In the genomic region with DNA sequence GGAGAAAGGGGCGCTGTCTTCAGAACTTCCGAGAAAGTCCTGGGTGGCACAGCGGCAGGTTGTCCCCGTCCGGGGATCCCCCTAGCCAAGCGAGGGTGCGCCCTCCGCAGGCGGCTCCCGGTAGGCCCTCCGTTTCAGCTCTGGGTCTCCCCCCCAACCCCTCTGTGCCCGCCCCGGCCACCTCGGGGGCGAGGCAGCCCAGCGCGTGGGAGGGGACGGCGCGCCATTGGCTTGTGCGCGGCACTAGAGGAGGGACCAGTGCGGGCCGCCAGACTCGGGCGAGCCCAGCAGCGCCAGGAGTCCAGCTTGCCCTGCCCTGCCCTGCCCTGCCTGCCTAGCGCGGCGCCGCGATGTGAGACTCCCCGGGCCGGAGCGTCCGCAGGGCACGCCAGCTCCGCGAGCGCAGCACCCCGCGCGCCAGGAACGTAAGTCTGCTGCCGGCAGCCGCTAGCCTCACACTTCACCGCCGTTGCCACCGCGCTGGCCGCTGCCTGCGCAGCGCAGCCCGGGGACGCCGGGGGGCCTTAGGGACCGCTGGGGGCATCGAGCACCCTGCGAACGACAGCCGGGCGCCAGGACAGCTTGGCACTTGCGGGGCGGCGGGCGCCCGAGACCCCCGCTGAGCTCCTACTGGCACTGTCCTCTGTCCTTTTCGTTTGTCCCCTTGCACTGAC, we compare ENCODE assay signal across 8 mouse cellular contexts. TPM values are rescaled to one million over a fixed set of nuclear protein-coding genes. Genes with fewer than 3 reads are reported as not detected.
DNase-seq lines count a peak whose midpoint lies in the region; ATAC-seq and TF ChIP-seq lines count a peak whose summit lies in the region.

Gene Trp53i11 (plus strand): TSS at position 226 of the 674 bp plus-strand sequence.

- peak within 1 kb of the TSS; percentile 90 for H3K4me3 ChIP-seq in forebrain, embryonic 14.5 days (ENCODE audit: low read depth, low read length)
- H3K4me3 ChIP-seq in heart, postnatal 0 days (ENCODE audit: low read depth, low read length) = peak within 1 kb of the TSS; percentile 70
- peak within 1 kb of the TSS; percentile 58 for H3K4me3 ChIP-seq in liver, embryonic 16.5 days (ENCODE audit: low read depth, low read length)
- H3K4me3 ChIP-seq in neural tube, embryonic 11.5 days (ENCODE audit: low read depth, low read length) = peak within 1 kb of the TSS; percentile 91
- H3K4me3 ChIP-seq in stomach, embryonic 16.5 days (replicated peaks; ENCODE audit: low read length) = peak within 1 kb of the TSS; percentile 64

- peak within 1 kb of the TSS; percentile 81 for H3K4me2 ChIP-seq in forebrain, embryonic 14.5 days (ENCODE audit: low read length)
- peak within 1 kb of the TSS; percentile 98 for H3K4me2 ChIP-seq in heart, postnatal 0 days (ENCODE audit: low read depth, low read length)
- peak within 1 kb of the TSS; percentile 70 for H3K4me2 ChIP-seq in liver, embryonic 16.5 days (ENCODE audit: low read depth, low read length)
- peak within 1 kb of the TSS; percentile 77 for H3K4me2 ChIP-seq in neural tube, embryonic 11.5 days (ENCODE audit: low read depth)
- peak within 1 kb of the TSS; percentile 85 for H3K4me2 ChIP-seq in stomach, embryonic 16.5 days (ENCODE audit: low read depth, low read length)

- WGBS in forebrain, embryonic 14.5 days = under 1% methylated on average over 67 of the region's 69 CpGs
- under 1% methylated on average over 44 of the region's 69 CpGs for WGBS in heart, postnatal 0 days
- under 1% methylated on average over 64 of the region's 69 CpGs for WGBS in liver, embryonic 16.5 days (ENCODE audit: insufficient replicate concordance)
- WGBS in neural tube, embryonic 11.5 days = under 1% methylated on average over 47 of the region's 69 CpGs
- WGBS in stomach, embryonic 16.5 days = under 1% methylated on average over 68 of the region's 69 CpGs

- H3K27me3 ChIP-seq in forebrain, embryonic 14.5 days (replicated peaks; ENCODE audit: control insufficient read depth, insufficient read depth, low read length) = no peaks in the 10 kb centered on the region
- peaks cover 11% of the 10 kb centered on the region for H3K27me3 ChIP-seq in heart, postnatal 0 days (ENCODE audit: control insufficient read depth, insufficient read depth, low read length)
- peaks cover 53% of the 10 kb centered on the region for H3K27me3 ChIP-seq in liver, embryonic 16.5 days (ENCODE audit: control insufficient read depth, insufficient read depth, low read depth, low read length)
- no peaks in the 10 kb centered on the region for H3K27me3 ChIP-seq in neural tube, embryonic 11.5 days (ENCODE audit: control insufficient read depth, insufficient read depth, low read length)
- H3K27me3 ChIP-seq in stomach, embryonic 16.5 days (ENCODE audit: control insufficient read depth, insufficient read depth, low read length) = no peaks in the 10 kb centered on the region

- H3K9ac ChIP-seq in forebrain, embryonic 14.5 days (ENCODE audit: low read length) = peak within 1 kb of the TSS; percentile 92
- peak within 1 kb of the TSS; percentile 62 for H3K9ac ChIP-seq in heart, postnatal 0 days (replicated peaks; ENCODE audit: low read depth, low read length)
- peak within 1 kb of the TSS; percentile 49 for H3K9ac ChIP-seq in liver, embryonic 16.5 days (ENCODE audit: low read depth, low read length)
- H3K9ac ChIP-seq in neural tube, embryonic 11.5 days (ENCODE audit: low read length) = peak within 1 kb of the TSS; percentile 95
- peak within 1 kb of the TSS; percentile 80 for H3K9ac ChIP-seq in stomach, embryonic 16.5 days (ENCODE audit: low read length)

- peaks cover 25% of the 10 kb centered on the region for H3K4me1 ChIP-seq in forebrain, embryonic 14.5 days (ENCODE audit: control insufficient read depth, insufficient read depth, low read length)
- H3K4me1 ChIP-seq in heart, postnatal 0 days (ENCODE audit: control insufficient read depth, insufficient read depth) = no peaks in the 10 kb centered on the region
- peaks cover 2% of the 10 kb centered on the region; the same call in 1 of the 2 replicates for H3K4me1 ChIP-seq in liver, embryonic 16.5 days (ENCODE audit: control insufficient read depth, low read depth, low read length)
- peaks cover 30% of the 10 kb centered on the region for H3K4me1 ChIP-seq in neural tube, embryonic 11.5 days (ENCODE audit: control insufficient read depth, insufficient read depth, low read length)
- peaks cover 34% of the 10 kb centered on the region for H3K4me1 ChIP-seq in stomach, embryonic 16.5 days (ENCODE audit: control insufficient read depth, insufficient read depth, low read length)

- no peaks in the 10 kb centered on the region for H3K36me3 ChIP-seq in forebrain, embryonic 14.5 days (ENCODE audit: control insufficient read depth, insufficient read depth, low read length)
- H3K36me3 ChIP-seq in heart, postnatal 0 days (replicated peaks; ENCODE audit: control insufficient read depth, insufficient read depth, low read length) = no peaks in the 10 kb centered on the region
- no peaks in the 10 kb centered on the region for H3K36me3 ChIP-seq in liver, embryonic 16.5 days (ENCODE audit: control insufficient read depth, insufficient read depth)
- no peaks in the 10 kb centered on the region for H3K36me3 ChIP-seq in neural tube, embryonic 11.5 days (ENCODE audit: control insufficient read depth, insufficient read depth, low read length)
- H3K36me3 ChIP-seq in stomach, embryonic 16.5 days (ENCODE audit: control insufficient read depth, insufficient read depth, low read length) = no peaks in the 10 kb centered on the region

- no peaks in the 10 kb centered on the region for H3K9me3 ChIP-seq in forebrain, embryonic 14.5 days (replicated peaks; ENCODE audit: control insufficient read depth, low read length)
- no peaks in the 10 kb centered on the region for H3K9me3 ChIP-seq in heart, postnatal 0 days (replicated peaks; ENCODE audit: control insufficient read depth, low read length)
- no peaks in the 10 kb centered on the region for H3K9me3 ChIP-seq in liver, embryonic 16.5 days (replicated peaks; ENCODE audit: control insufficient read depth, low read length)
- no peaks in the 10 kb centered on the region for H3K9me3 ChIP-seq in neural tube, embryonic 11.5 days (ENCODE audit: control insufficient read depth, low read length)
- H3K9me3 ChIP-seq in stomach, embryonic 16.5 days (replicated peaks; ENCODE audit: control insufficient read depth, low read length) = no peaks in the 10 kb centered on the region

- H3K27ac ChIP-seq in forebrain, embryonic 14.5 days (ENCODE audit: low read depth, low read length) = peak within 1 kb of the TSS; percentile 90
- peak within 1 kb of the TSS; percentile 59 for H3K27ac ChIP-seq in heart, postnatal 0 days (ENCODE audit: low read depth)
- no peak within 1 kb of the TSS for H3K27ac ChIP-seq in liver, embryonic 16.5 days (ENCODE audit: low read length)
- peak within 1 kb of the TSS; percentile 87 for H3K27ac ChIP-seq in neural tube, embryonic 11.5 days (ENCODE audit: low read depth, low read length)
- H3K27ac ChIP-seq in stomach, embryonic 16.5 days (ENCODE audit: low read length) = peak within 1 kb of the TSS; percentile 76

- peak; percentile 78 for ATAC-seq in CD4-positive, CD25-positive, alpha-beta regulatory T cell, adult 4 months
- peak; percentile 86 for ATAC-seq in cerebellum, adult (ENCODE audit: insufficient number of reproducible peaks, low FRiP score, low TSS enrichment)
- peak; percentile 90 for ATAC-seq in forebrain, embryonic 14.5 days
- ATAC-seq in heart, postnatal 0 days (ENCODE audit: insufficient read depth, low read depth) = peak; percentile 86
- ATAC-seq in liver, embryonic 16.5 days (ENCODE audit: low read depth) = peak; percentile 85
- peak; percentile 85 for ATAC-seq in neural tube, embryonic 11.5 days (ENCODE audit: insufficient read depth, low FRiP score, low TSS enrichment)
- peak; percentile 90 for ATAC-seq in stomach, embryonic 16.5 days (ENCODE audit: insufficient read depth, low FRiP score)

- TF ChIP-seq CTCF in heart, postnatal 0 days (IDR thresholded peaks at IDR 0.05; ENCODE audit: low read depth) = peak; percentile 58

- DNase-seq in forebrain, embryonic 14.5 days (ENCODE audit: low spot score) = peak; percentile 91
- DNase-seq in heart, postnatal 0 days (ENCODE audit: low spot score) = peak; percentile 74
- peak; percentile 82 to 93 for DNase-seq in kidney, postnatal 25 days
- peak; percentile 93 for DNase-seq in neural tube, embryonic 11.5 days (ENCODE audit: low spot score)

- TF ChIP-seq EP300 in heart, postnatal 0 days (IDR thresholded peaks at IDR 0.05; ENCODE audit: low read depth) = no peak; the same call in 1 of the 2 replicates

RNA-seq across cellular contexts. Expression of gene Trp53i11, which starts in this region (rescaled TPM):
- 10 to 100 TPM; 48.6 to 70.7 TPM for polyA plus RNA-seq in CD4-positive, CD25-positive, alpha-beta regulatory T cell, adult 4 months (2017; shearing (Covaris generic))
- 95.8 and 113 TPM in 2 replicates for polyA plus RNA-seq in forebrain, embryonic 14.5 days (2014; fragmentation: Nextera tagmentation; extraction: Ambion mirVana)
- total RNA-seq in heart, postnatal 0 days (2014; rRNA removed; ENCODE audit: low replicate concordance) = 74.3 and 77.2 TPM in 2 replicates
- 15.1 and 17.4 TPM in 2 replicates for polyA plus RNA-seq in heart, postnatal 0 days (2015; fragmentation: Nextera tagmentation; extraction: Ambion mirVana)
- 3.2 and 5.8 TPM in 2 replicates for polyA plus RNA-seq in liver, embryonic 16.5 days (2015; fragmentation: Nextera tagmentation; extraction: Ambion mirVana)
- polyA plus RNA-seq in neural tube, embryonic 11.5 days (2014; fragmentation: Nextera tagmentation; extraction: Ambion mirVana) = 228 and 261 TPM in 2 replicates
- polyA plus RNA-seq in stomach, embryonic 16.5 days (2015; fragmentation: Nextera tagmentation; extraction: Ambion mirVana) = 34.0 and 42.8 TPM in 2 replicates
